Mouse (Mus musculus) 416B (cell line): Measurements from ENCODE around the gene Ankrd44.

Experiments used
- DNase-seq: peaks from one replicate; pipeline ENCODE4 v3.0.0; 2011; ENCODE audit warnings: low read depth

Ankrd44 gene

DNA sequence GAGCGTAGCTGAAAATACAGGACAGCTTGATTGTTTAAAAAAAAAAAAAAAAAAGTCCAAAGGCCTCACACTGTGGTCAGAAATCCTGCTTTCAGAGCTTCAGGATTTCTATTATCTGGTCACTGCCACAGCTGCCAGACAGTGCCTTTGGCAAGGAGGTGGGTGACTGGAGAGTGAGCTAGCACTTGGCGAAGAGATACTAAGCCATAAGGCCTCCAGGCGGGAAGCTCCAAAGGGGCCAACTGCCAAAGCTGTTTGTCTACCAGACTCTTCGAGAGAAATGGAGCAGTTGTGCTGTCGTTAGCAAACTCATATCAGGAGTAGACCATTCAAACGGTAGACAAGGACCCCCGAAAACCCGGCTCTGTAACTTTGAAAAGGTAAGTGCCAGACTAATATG, 3.5 kb downstream of the Ankrd44 start:
- no peak for DNase-seq

- DNase-seq, result no peak
Measured at GRCm38 (mm10) chr1:54922025-54922574, 4.1 kb downstream of the Ankrd44 start.

DNA sequence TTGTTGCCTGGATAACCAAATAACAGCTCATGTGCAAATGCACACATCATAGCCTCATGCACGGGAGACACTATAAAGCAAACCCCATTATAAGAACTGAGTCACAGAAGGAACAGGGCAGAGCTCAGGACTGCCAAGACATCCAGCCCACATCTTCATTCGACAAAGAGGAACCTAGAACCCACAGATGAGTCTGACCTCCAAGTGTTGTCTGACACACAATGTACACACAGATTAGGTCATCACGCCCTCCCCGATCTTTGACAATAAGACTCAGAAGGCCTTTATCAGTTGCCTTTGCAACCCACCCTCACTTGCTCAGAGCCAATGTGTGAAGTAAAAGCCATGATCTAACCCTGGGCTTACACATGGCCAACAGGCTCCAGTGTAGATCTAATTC, 6.1 kb downstream of the Ankrd44 start:
- DNase-seq, result peak; percentile 75

- no peak for DNase-seq
Measured at GRCm38 (mm10) chr1:54916456-54916855, 9.7 kb downstream of the Ankrd44 start.

DNA sequence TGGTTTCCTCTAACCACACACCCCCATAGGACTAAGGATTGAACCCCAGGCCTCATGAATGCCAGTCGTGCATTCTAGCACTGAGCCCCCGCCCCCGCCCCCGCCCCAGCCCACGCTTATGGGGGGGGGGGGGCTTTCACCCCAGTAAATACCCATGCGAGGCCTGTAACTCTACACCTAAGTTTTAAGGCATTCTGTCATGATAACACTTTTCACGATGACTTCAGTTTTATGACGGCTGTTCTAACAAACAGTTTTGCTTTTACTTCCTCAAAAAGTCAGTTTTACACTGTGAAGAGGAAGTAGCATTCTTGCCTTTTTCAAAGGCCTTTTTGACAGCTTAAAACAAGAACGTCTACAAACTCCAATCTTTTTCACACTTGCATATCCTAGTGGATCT, 11.8 kb downstream of the Ankrd44 start:
- peak; percentile 84 for DNase-seq

- DNase-seq, result peak; percentile 84
Measured at GRCm38 (mm10) chr1:54913379-54913873, 12.8 kb downstream of the Ankrd44 start.

DNA sequence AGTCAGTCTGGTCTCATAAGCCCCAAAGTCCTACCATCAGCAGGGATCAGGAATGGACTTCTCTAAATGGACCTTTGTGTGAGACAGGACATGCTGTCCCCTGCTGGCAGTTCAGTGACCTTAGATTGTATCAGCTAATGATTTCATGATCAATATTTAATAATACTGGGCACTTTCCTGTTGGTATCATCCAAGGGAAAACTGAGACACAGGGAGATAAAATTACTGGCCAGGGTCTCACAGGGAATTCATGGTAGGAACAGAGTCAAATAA, 13.2 kb downstream of the Ankrd44 start:
- no peak for DNase-seq

DNA sequence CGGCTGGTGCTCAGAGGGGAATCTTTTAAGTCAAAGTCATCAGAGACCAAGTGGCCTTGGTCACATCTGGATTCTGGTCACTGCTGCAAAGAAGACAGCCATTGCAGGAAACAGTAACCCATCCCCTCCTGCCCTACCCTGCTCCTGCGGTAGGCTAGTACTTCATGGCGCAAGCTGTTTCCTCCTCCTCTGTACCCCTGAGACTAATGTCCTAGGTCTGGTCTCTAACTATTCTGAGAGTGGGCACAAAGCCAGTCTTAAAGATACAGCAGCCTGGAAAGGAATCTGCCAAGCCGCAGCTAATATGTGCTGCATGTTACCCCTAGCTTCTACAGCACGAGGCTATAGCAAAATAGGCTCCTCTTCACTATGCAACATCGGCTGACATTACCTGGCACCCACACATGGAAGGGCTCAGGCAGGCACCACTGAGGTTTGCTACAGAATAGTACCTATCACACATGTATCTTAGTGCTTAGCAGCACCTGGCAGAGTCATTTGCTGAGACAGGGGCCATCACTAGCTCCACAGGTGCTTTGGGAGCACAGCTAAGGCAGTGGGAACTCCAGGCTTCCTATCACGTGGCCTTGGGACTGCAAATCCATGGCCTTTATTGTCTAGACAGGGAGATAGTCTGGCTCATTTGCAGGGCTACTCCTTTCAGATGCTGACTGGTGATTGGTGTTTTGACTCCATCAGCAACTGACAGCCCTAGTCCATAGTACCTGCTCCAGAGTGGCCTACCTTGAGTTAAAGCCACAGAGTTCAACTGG, 13.7 kb downstream of the Ankrd44 start:
- peak; percentile 93 for DNase-seq

- no peak for DNase-seq
Measured at GRCm38 (mm10) chr1:54911256-54911610, 15.0 kb downstream of the Ankrd44 start.

- DNase-seq, result peak; percentile 60
Measured at GRCm38 (mm10) chr1:54910489-54911255, 15.5 kb downstream of the Ankrd44 start.

GRCm38 (mm10) chr1:54908786-54909185, 17.4 kb downstream of the Ankrd44 start:
- no peak for DNase-seq

- DNase-seq, result no peak
Measured at GRCm38 (mm10) chr1:54907066-54907639, 19.0 kb downstream of the Ankrd44 start.

DNA sequence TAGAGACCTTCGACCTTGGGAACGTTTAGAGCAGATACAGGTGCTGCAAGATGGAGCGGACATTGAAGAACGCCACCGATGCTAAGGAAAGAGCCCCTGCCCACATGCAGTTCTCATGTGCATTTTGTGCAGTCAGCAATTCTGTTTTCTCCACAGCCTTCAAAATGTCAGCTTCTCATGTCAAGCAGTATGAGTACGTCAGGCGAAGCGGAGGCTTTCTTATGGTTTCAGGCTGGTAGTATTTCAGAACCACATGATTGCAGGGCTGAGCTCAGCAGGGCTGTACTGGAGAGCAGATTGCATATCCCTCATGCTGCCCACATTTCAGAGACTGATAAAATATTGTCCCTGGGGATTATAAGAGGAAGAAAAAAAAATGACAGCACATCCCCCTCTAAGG, 19.9 kb downstream of the Ankrd44 start:
- no peak for DNase-seq

- DNase-seq, result no peak
Measured at GRCm38 (mm10) chr1:54905632-54906031, 20.6 kb downstream of the Ankrd44 start.

GRCm38 (mm10) chr1:54904165-54904564, 22.0 kb downstream of the Ankrd44 start:
- no peak for DNase-seq

DNA sequence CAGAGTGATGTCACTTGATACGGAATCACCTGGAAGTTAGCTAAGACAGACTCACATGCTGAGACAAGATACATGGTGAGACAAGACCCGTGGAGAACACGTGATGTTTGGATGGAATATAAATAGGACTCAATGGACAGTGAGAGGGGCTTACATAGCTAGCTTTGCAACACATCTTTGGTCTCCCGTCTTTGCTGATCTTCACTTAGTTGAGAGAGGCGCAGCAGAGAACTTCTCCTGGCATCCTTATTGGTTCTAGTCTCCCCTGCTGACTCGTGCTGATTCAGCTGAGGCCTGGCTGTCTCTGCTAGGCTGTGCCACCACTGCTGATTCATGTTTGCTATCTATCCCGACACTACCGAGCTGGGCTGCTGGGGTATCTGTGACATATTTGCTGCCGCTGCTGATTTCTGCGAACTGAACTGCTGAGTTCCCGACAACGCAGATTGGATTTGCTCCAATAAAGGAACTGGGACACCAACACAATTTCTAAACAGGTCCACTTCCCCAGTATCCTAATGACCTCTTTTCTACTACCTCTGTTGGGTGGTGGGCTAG, 23.4 kb downstream of the Ankrd44 start:
- DNase-seq, result no peak

DNA sequence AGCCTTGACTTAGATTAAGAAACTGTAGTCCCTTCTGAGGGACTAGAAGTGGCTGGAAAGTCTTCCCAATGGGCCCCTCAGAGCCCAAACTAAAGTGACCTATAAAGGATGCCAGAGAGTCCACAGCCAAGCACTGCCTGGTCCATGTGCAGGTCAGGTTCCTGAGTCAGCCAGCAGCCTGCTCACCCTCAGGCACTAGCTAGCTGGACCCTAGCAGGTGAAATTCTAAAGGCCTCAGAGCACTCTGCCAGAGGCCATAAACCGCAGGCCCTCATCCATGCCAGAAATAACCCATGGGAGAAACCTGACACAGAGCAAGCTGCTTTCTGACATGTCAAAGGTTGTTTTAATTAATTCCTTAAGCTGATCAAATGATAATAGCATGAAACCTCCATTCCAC, 25.1 kb downstream of the Ankrd44 start:
- DNase-seq, result no peak

DNA sequence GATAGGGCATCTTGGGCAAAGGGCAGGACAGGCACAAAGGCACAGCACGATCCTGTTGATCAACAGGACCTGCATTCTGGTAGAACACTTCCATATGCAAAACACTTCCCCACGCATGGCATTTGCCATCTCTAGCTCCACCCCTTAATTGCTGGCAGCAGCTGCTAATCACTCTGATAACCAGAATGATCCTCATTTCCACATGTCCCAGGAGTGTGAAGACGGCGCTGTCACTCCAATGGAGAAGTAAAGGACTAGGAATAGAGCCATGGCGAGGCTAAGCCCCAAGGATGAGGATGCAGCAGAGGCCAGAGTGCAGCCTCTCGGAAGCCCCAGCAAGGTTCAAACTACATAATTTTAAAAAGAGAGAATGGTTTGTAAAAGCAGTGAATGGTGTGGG, 26.9 kb downstream of the Ankrd44 start:
- DNase-seq, result no peak

DNA sequence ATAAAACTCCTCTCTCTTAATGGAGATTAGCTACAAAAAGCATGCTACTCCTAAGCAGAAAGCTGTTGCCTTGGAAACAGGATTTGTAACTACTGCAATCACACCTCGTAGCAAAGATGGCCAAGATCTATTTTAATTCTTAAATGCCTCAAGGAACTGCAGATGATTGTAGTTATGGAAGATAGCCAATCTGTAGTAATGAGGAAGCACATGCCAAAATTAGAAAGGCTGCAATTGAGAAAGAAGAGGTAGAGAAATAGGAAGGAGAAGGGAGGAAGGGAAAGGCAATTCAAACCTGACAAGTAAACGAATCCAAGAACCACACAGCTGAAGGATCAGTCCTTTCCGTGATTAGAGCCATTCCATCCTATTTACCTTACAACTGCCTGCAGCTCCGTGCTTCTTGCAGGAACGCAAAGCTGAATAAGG, 27.5 kb downstream of the Ankrd44 start:
- DNase-seq, result peak; percentile 29

DNA sequence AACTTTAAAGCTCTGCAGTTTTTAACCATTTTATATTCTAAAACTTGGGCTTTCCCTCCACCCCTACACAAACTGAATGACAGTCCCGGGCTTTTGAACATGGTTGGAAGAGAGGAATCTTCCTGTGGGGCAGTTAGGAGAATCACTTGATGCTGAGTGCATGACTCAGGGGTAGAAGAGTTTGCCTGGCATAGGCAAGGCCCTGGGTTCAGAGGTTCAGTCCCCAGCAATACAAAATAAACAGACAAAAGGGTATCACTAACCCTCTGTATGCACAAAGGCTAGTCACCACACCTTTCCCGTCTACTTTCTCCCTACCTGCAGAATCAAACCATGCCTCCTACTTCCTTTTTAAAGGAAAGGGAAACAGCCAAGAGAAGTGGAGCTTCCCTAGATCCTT, 28.5 kb downstream of the Ankrd44 start:
- no peak for DNase-seq

GRCm38 (mm10) chr1:54896109-54897085, 29.8 kb downstream of the Ankrd44 start:
- DNase-seq, result no peak
